Mouse (Mus musculus) lung, embryonic 14.5 days (tissue): ENCODE data around the gene Vwa8. TPM values are rescaled to one million over a fixed set of nuclear protein-coding genes. Genes with fewer than 3 reads are reported as not detected.

ENCODE experiments used
- ATAC-seq: fragments of 200-750 bp; cut with Nextera tagmentation; 2 replicates; pipeline ENCODE4 v1.8.0; 2017; ENCODE audit warnings: mild to moderate bottlenecking, moderate TSS enrichment, moderate library complexity; ENCODE audit not compliant: insufficient read depth
- DNase-seq: peaks from one replicate; pipeline ENCODE4 v3.0.0-alpha.2; 2015
- H3K27ac ChIP-seq: fragments of 300-500 bp; sonication (generic); 2 replicates; pipeline ENCODE4 v1.5.1; 2014; ENCODE audit warnings: low read depth, mild to moderate bottlenecking, moderate library complexity
- H3K27me3 ChIP-seq: fragments of 300-500 bp; sonication (generic); 2 replicates; pipeline ENCODE4 v1.6.1; 2014; ENCODE audit warnings: low read length, control low read depth; ENCODE audit not compliant: insufficient read depth
- H3K36me3 ChIP-seq: fragments of 300-500 bp; sonication (generic); 2 replicates; pipeline ENCODE4 v1.6.1; 2014; ENCODE audit warnings: control low read depth; ENCODE audit not compliant: insufficient read depth
- H3K4me1 ChIP-seq: fragments of 300-500 bp; sonication (generic); 2 replicates; pipeline ENCODE4 v1.6.1; 2014; ENCODE audit warnings: antibody characterized with exemption, control low read depth; ENCODE audit not compliant: insufficient read depth
- H3K4me2 ChIP-seq: fragments of 300-500 bp; sonication (generic); 2 replicates; pipeline ENCODE4 v1.6.1; 2014; ENCODE audit warnings: mild to moderate bottlenecking
- H3K4me3 ChIP-seq: fragments of 300-500 bp; sonication (generic); 2 replicates; pipeline ENCODE4 v1.5.1; 2014; ENCODE audit warnings: low read depth, low read length
- H3K9ac ChIP-seq: fragments of 300-500 bp; sonication (generic); 2 replicates; pipeline ENCODE4 v1.6.1; 2014
- H3K9me3 ChIP-seq: fragments of 300-500 bp; sonication (generic); 2 replicates; pipeline ENCODE4 v1.6.1; 2016; ENCODE audit warnings: low read depth, low read length, control low read depth
- CTCF ChIP-seq: IDR thresholded peaks from 2 replicates; pipeline ENCODE4 v1.5.1; 2016; ENCODE audit warnings: antibody characterized with exemption, low read depth
- WGBS: fragments of 180-500 bp; shearing (Covaris S2); extraction: QIAGEN DNeasy Blood & Tissue Kit; methylation state at CpG from one replicate; pipeline ENCODE4 v1.1.7; 2014; 5-methylcytosine and 5-hydroxymethylcytosine counted together
- polyA plus RNA-seq: library from polyadenylated mRNA; unstranded; fragments of >200 nt; fragmentation: Nextera tagmentation; extraction: Ambion mirVana; gene quantifications from 2 replicates; pipeline ENCODE4 v1.2.1, GENCODE M21; 2014

Gene Vwa8
- polyA plus RNA-seq, 1 experiment from 2014 or later, result 12.5 TPM

DNA sequence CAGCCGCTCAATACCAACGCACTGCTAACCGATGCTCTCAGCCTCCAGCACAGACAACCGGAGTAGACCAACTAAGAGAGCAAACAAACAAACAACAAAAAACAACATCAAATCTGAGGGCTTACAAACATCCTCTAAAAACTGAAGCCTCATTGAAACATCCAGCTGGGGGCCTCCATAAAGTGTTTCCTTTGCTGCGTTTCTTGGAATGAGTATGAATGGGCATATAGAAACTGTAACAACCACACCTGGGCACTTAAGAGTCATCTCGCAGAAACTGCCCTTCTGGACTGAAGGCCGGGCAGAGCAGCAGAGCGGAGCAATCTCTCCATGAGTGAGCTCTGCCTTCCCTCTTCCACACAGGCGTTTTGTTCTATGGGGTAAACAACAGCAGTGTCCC lies 186.7 kb downstream of the Vwa8 start:
- DNase-seq, result no peak
- no peaks in the 10 kb centered on the region for H3K27me3 ChIP-seq
- H3K4me1 ChIP-seq, result peaks cover 18% of the 10 kb centered on the region
- ATAC-seq, result no peak
- no peaks in the 10 kb centered on the region for H3K9me3 ChIP-seq
- H3K4me3 ChIP-seq, result no peak overlapping the region
- no peaks in the 10 kb centered on the region for H3K36me3 ChIP-seq
- no peak overlapping the region for H3K4me2 ChIP-seq
- H3K9ac ChIP-seq, result no peak overlapping the region
- 84% methylated on average over 9 of the region's 9 CpGs for WGBS
- 0 out of 2 replicates have a peak overlapping the region, but pooled peaks have one; percentile 31 for H3K27ac ChIP-seq
- TF ChIP-seq CTCF, result no peak

DNA sequence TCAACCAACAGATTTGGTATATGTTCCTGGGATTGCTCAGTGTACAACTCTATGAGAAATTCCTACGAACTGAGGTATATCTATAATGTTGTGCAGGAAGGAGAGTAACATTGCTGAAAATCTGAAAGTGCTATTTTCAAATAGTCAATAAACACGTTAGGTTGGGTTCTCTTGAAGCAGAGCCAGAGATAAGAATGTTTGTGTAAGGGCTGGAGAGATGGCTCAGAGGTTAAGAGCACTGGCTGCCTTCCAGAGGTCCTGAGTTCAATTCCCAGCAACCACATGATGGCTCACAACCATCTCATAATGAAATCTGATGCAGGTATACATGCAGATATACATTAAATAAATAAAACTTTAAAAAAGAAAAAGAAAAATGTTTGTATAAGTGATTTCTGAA lies 198.3 kb downstream of the Vwa8 start:
- DNase-seq (no peak), ATAC-seq (no peak)
- WGBS, result 35% methylated on average over 2 of the region's 2 CpGs
- H3K27ac ChIP-seq, result no peak overlapping the region
- no peak overlapping the region for H3K9ac ChIP-seq
- TF ChIP-seq CTCF, result no peak
- H3K27me3 ChIP-seq, result no peaks in the 10 kb centered on the region
- H3K4me3 ChIP-seq, result no peak overlapping the region
- H3K36me3 ChIP-seq, result no peaks in the 10 kb centered on the region
- no peaks in the 10 kb centered on the region for H3K4me1 ChIP-seq
- no peaks in the 10 kb centered on the region for H3K9me3 ChIP-seq
- no peak overlapping the region for H3K4me2 ChIP-seq

DNA sequence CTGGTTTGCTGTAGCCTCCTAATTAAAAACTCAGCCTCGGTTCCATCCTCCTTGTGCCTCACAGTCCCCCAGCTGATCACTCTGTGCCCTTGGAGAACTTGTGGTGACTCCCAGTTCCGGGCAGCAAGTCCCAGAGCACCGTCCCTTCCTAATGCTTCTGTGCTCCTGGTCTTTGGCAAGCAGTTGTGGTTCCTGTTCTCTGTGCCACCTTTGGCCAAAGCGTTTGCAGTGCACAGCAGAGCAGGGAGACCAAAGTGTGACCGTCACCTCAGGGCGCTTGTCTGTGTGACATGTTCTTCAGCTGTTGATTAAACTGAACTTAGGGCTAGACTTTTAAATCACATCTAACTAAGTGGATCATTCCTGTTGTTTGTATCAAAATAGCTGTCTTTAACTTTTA lies 199.1 kb downstream of the Vwa8 start:
- Histone ChIP-seq H3K27ac (no peak overlapping the region), H3K36me3 (no peaks in the 10 kb centered on the region), H3K27me3 (no peaks in the 10 kb centered on the region), H3K4me3 (no peak overlapping the region), H3K4me1 (no peaks in the 10 kb centered on the region), H3K4me2 (no peak overlapping the region), H3K9me3 (no peaks in the 10 kb centered on the region), H3K9ac (no peak overlapping the region)
- 70% methylated on average over 6 of the region's 6 CpGs for WGBS
- no peak for ATAC-seq
- no peak for TF ChIP-seq CTCF
- DNase-seq, result no peak

DNA sequence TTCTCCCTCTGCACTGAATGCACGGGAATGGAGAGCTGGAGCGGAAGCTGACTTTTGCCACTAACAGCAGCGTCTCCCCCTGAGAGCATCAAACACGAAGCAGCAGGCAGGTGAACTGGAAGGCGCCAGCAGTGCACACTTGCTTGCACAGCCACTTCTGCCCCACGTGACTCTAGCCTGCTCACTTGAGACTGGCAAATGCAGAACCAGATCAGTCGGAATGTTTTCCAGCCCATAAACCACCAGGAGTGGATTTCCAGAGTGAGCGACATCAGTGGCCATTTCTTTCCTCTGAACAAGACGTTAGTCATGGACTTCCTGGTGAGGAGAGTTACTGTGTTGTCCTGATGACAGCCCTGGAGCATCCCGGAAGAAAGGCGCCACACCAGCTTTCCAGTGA lies 200.7 kb downstream of the Vwa8 start:
- DNase-seq (no peak), ATAC-seq (no peak)
- H3K4me1 ChIP-seq, result no peaks in the 10 kb centered on the region
- H3K9ac ChIP-seq, result no peak overlapping the region
- H3K27me3 ChIP-seq, result no peaks in the 10 kb centered on the region
- no peaks in the 10 kb centered on the region for H3K36me3 ChIP-seq
- no peak overlapping the region for H3K4me3 ChIP-seq
- no peak overlapping the region for H3K4me2 ChIP-seq
- no peaks in the 10 kb centered on the region for H3K9me3 ChIP-seq
- H3K27ac ChIP-seq, result no peak overlapping the region
- WGBS, result 67% methylated on average over 11 of the region's 11 CpGs
- no peak for TF ChIP-seq CTCF

DNA sequence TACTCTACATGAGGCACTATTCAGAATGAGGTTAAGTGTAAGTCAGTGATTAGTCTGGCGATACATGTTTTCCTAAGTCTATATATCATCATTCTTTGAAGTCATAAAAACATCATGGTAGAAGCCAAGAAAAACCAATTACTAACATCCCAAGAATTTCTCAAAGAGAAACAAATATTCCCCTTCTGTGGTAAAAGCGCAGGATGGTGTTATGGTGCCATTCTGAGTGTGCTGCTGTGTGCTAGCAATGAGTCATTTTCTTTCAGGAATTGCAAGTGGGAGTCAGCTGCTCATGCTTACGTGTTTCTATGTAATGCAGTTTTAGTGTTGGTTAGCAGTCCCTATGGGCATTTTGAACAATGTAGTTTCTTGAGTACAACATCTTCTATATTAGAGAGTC lies 216.8 kb downstream of the Vwa8 start:
- H3K36me3 ChIP-seq, result no peaks in the 10 kb centered on the region
- H3K4me1 ChIP-seq, result no peaks in the 10 kb centered on the region
- H3K27me3 ChIP-seq, result no peaks in the 10 kb centered on the region
- WGBS, result 83% methylated on average over 3 of the region's 3 CpGs
- no peak overlapping the region for H3K9ac ChIP-seq
- H3K27ac ChIP-seq, result no peak overlapping the region
- ATAC-seq (no peak), DNase-seq (no peak)
- H3K4me3 ChIP-seq, result no peak overlapping the region
- no peaks in the 10 kb centered on the region for H3K9me3 ChIP-seq
- H3K4me2 ChIP-seq, result no peak overlapping the region
- TF ChIP-seq CTCF, result no peak

DNA sequence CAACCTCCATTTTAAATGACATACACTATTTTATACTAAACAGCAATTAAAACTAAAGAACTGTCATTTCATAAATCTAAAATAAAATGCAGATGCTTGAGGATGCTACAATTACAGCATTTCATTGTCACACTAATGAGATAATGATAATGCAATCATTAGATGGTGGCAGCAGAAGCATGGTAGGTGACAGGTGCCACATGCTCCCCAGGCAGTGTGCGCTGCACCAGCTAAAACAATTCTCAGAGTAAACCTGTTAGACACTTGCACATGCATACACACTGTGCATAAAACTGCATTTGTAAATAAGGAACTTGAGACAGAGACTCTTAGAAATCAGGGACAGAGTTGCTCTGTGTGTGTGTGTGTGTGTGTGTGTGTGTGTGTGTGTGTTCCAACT lies 220.7 kb downstream of the Vwa8 start:
- no peak overlapping the region for H3K9ac ChIP-seq
- WGBS, result 84% methylated on average over 1 of the region's 1 CpGs
- H3K4me3 ChIP-seq, result no peak overlapping the region
- H3K36me3 ChIP-seq, result no peaks in the 10 kb centered on the region
- no peaks in the 10 kb centered on the region for H3K27me3 ChIP-seq
- no peaks in the 10 kb centered on the region for H3K9me3 ChIP-seq
- DNase-seq, result no peak
- H3K4me1 ChIP-seq, result no peaks in the 10 kb centered on the region
- no peak overlapping the region for H3K4me2 ChIP-seq
- ATAC-seq, result no peak
- no peak for TF ChIP-seq CTCF
- no peak overlapping the region for H3K27ac ChIP-seq

DNA sequence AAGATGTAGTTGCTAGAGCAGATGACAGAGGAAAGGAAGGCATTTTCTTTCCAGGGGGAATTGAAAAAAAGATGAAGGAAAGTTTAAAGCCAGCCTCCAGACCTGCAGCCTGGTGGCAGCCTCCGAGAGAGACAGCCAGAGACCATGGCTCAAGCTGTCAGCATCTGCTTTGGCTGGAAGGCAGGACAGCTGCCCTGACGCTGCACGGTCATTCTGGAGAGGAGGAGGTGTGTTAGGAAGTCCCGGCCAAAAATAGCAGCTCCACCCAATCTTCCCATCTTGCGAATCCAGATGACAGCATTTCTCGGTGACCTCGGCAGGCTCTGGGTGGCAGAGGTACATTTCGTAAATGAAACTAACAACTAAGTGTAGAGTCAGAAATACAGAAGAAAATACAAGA lies 225.9 kb downstream of the Vwa8 start:
- H3K9me3 ChIP-seq, result no peaks in the 10 kb centered on the region
- H3K36me3 ChIP-seq, result no peaks in the 10 kb centered on the region
- TF ChIP-seq CTCF, result no peak
- ATAC-seq, result no peak
- no peak overlapping the region for H3K27ac ChIP-seq
- H3K9ac ChIP-seq, result no peak overlapping the region
- no peak overlapping the region for H3K4me3 ChIP-seq
- H3K27me3 ChIP-seq, result no peaks in the 10 kb centered on the region
- H3K4me1 ChIP-seq, result no peaks in the 10 kb centered on the region
- DNase-seq, result no peak
- WGBS, result 70% methylated on average over 8 of the region's 8 CpGs
- H3K4me2 ChIP-seq, result no peak overlapping the region
